Mouse (Mus musculus): ENCODE results near the gene A630023A22Rik.

Gene A630023A22Rik

GRCm38 (mm10) chr14:34102601-34103000 lies at the start of gene A630023A22Rik:
TSS of gene A630023A22Rik (minus strand) at chr14:34102754.
- DNase-seq (ENCODE audit: low spot score in 2 of 2), result no peak

GRCm38 (mm10) chr14:34152342-34152741 lies 49.8 kb upstream of the A630023A22Rik start, which contains the start of gene Npy4r:
TSS of gene Npy4r (minus strand) at chr14:34152489.
- DNase-seq (ENCODE audit: low spot score in 2 of 2), result no peak

- no peak for DNase-seq (ENCODE audit: low spot score in 2 of 2)
Measured at GRCm38 (mm10) chr14:34142915-34143314, 40.4 kb upstream of the A630023A22Rik start.

- no peak for DNase-seq (ENCODE audit: low spot score in 2 of 2)
Measured at GRCm38 (mm10) chr14:34142316-34142715, 39.8 kb upstream of the A630023A22Rik start.

GRCm38 (mm10) chr14:34139671-34140664 lies 37.4 kb upstream of the A630023A22Rik start:
- DNase-seq (ENCODE audit: low spot score in 2 of 2), result no peak

- no peak for DNase-seq (ENCODE audit: low spot score in 2 of 2)
Measured at GRCm38 (mm10) chr14:34135391-34135790, 32.8 kb upstream of the A630023A22Rik start.

- no peak for DNase-seq (ENCODE audit: low spot score in 2 of 2)
Measured at GRCm38 (mm10) chr14:34131216-34131615, 28.7 kb upstream of the A630023A22Rik start.

GRCm38 (mm10) chr14:34121691-34122090 lies 19.1 kb upstream of the A630023A22Rik start:
- no peak for DNase-seq (ENCODE audit: low spot score in 2 of 2)

GRCm38 (mm10) chr14:34120923-34121351 lies 18.4 kb upstream of the A630023A22Rik start:
- DNase-seq (ENCODE audit: low spot score in 2 of 2), result no peak

GRCm38 (mm10) chr14:34120016-34120910 lies 17.7 kb upstream of the A630023A22Rik start:
- no peak for DNase-seq (ENCODE audit: low spot score in 2 of 2)

- DNase-seq (ENCODE audit: low spot score in 2 of 2), result no peak
Measured at GRCm38 (mm10) chr14:34119046-34119723, 16.6 kb upstream of the A630023A22Rik start.

- DNase-seq (ENCODE audit: low spot score in 2 of 2), result no peak
Measured at GRCm38 (mm10) chr14:34114311-34114710, 11.8 kb upstream of the A630023A22Rik start.

GRCm38 (mm10) chr14:34107594-34107993 lies 5.0 kb upstream of the A630023A22Rik start:
- DNase-seq (ENCODE audit: low spot score in 2 of 2), result no peak

GRCm38 (mm10) chr14:34106389-34107062 lies 4.0 kb upstream of the A630023A22Rik start:
- peak in 1 of 2 experiments; percentile 57 for DNase-seq (ENCODE audit: low spot score in 2 of 2)

GRCm38 (mm10) chr14:34104892-34105291 lies 2.3 kb upstream of the A630023A22Rik start:
- DNase-seq (ENCODE audit: low spot score in 2 of 2), result peak in 1 of 2 experiments; percentile 26

- DNase-seq (ENCODE audit: low spot score in 2 of 2), result no peak
Measured at GRCm38 (mm10) chr14:34103855-34104254, 1.3 kb upstream of the A630023A22Rik start.

- no peak for DNase-seq (ENCODE audit: low spot score in 2 of 2)
Measured at GRCm38 (mm10) chr14:34096161-34096560, 6.4 kb downstream of the A630023A22Rik start.

GRCm38 (mm10) chr14:34092856-34093255 lies 9.7 kb downstream of the A630023A22Rik start:
- no peak for DNase-seq (ENCODE audit: low spot score in 2 of 2)

- no peak for DNase-seq (ENCODE audit: low spot score in 2 of 2)
Measured at GRCm38 (mm10) chr14:34091475-34091874, 11.1 kb downstream of the A630023A22Rik start.

GRCm38 (mm10) chr14:34089796-34090195 lies 12.8 kb downstream of the A630023A22Rik start:
- DNase-seq (ENCODE audit: low spot score in 2 of 2), result no peak
